Mouse (Mus musculus): ENCODE data around the gene Sdf4. TPM values are rescaled to one million over a fixed set of nuclear protein-coding genes. Genes with fewer than 3 reads are reported as not detected.

Gene Sdf4
- 100 to 1,000 TPM; 128 to 136 TPM for total RNA-seq (2021)
- long read RNA-seq, full-length matches to known transcripts = 89 of 100 reads
- long read RNA-seq, partial matches to known transcripts = 6 of 100 reads
- long read RNA-seq, other reads (novel, unspliced or antisense) = 5 of 100 reads

DNA sequence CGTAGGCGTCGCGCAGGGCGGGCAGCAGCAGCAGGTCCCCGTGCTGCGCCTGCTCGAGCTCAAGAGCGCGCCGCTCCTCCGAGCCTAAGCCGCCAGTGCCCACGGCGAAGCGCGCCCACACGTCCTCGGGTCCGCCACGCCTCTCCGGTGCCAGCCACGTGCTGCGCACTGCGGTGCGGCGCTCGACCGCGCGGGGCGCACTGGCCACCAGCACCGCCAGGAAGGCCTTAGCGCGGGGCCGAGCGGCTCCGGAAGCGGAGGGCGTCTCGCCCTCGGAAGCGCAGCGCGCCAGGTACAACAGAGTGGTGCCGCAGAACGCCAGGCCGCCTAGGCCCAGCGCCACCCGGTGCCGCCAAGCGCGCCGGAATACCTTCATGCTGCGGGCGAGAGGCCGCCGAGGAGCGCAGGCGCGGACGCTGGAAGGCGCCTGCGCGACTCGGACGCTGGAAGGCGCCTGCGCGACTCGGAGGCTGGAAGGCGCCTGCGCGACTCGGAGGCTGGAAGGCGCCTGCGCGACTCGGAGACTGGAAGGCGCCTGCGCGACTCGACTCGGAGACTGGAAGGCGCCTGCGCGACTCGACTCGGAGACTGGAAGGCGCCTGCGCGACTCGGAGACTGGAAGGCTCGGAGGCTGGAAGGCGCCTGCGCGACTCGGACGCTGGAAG lies at the start of gene Sdf4, which contains the start of gene B3galt6:
Gene Sdf4 (plus strand): TSS at position 632 of the 665 bp plus-strand sequence.
Gene B3galt6 (minus strand): TSS at position 409 of the 665 bp plus-strand sequence.
- DNase-seq (ENCODE audit: low spot score in 2 of 2) = peak; percentile 87 to 92

DNA sequence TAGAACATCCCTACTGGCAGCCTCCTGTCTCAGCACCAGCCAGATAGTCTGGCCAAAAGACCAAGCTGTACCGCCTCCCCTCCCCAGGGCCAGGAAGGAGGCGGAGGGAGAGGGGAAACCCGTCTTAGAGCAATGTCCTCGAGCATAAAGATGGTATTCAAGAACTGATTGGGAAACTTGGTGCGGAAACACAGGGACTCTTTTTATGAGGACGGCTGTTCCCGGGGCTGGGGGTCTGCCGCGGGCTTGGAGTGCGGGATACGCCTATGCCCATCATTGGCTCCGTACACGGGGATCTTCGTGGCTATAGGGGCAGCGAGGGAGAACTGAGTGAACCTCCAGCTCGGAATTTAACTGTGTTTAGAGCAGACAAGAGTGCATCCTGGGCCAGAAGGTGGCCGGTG lies 49.6 kb upstream of the Sdf4 start:
- DNase-seq (ENCODE audit: low spot score in 2 of 2) = peak; percentile 64 to 65

DNA sequence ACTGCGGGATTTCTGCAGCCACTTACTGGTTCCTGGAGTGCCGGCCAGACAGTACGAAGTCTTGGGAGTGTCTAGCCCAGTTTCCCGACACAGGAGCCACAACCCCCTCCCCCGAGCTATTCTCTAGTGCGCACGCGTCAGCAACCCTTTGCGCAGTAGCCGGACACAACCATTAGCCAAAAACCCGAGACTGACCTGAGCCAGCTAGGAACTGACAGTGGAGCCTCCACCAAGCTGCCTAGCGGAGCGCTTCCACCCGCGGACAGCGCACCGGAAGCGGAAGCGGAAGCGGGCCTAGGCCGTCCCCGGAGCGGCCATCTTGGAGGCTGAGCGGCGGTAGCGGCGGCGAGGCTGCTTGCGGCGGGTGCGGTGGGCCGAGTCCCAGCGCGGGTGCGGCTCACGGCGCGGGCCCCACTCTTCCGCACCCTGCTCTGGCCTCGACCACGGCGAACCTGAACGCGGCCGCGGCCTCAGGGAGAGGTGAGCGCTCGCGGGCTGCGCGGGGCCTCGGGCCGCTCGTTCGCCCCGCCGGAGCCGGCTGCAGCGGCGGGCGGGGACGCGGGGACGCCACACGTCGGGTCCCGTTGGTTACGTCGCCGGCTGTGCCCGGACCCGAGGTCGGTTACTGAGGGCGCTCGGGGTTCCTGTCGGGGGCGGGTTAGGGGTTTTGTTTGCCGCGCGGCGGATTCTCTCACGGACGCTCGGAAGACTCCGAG lies 49.0 kb upstream of the Sdf4 start, which contains the start of gene Ube2j2:
Gene Ube2j2 (plus strand): TSS at position 298 of the 716 bp plus-strand sequence.
- DNase-seq (ENCODE audit: low spot score in 2 of 2) = peak; percentile 99

DNA sequence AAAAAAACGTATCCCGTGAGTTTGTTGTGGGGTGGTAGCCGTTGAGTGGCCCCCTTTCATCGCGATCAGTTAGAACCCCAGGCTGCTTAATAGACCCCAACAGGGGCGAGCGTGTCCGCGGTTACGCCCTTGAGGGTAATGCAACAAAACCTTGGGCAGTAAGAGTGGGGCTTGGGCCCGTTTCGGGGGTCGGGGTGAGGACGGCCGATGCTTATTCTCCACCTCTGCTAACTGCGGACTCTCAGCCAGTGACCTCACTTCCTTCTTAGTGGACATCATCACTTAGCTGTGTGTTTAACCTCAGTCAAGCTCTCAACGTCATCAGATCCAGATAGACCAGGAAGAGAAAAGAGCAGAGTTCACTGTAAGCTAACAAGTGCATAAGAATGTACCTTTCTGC lies 48.4 kb upstream of the Sdf4 start:
- DNase-seq (ENCODE audit: low spot score in 2 of 2) = no peak

DNA sequence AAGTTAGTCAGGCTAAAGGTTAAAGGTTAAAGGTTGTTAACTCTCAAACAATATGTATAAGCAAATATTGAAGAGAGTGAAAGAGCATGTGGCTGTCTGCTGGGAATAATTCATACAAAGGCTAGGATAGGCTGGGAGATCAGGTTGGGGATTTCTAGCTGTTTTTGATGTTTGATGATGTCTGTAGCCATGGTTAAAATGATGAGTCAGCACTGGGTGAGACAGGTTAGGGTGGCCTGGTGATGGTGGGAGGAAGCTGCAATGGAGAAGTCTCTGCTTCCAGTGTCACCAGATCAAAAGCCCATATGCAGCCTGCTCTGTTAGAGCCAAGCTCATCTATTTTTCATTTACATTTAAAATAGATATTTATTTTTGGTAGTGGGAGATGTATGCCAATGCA lies 45.6 kb upstream of the Sdf4 start:
- DNase-seq (ENCODE audit: low spot score in 2 of 2) = no peak

DNA sequence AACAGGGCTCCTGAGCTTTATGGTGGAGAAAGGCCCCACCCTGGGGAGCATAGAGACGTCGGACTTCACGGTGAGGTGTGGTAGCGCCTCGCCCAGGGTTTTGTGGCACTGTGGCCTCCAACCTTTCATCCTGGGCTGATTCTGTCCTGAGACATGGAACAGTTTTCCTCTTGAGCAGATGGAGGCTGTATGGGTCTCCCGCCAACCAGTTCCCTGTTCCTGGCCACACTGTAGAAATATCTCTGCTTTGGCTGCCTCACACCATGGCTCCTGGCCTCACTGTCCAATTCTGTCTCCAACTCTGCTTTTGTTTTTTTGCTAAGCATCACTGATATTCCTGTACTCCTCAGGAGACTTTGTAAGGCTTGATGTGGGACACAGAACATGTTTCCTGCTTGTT lies 37.2 kb upstream of the Sdf4 start:
- DNase-seq (ENCODE audit: low spot score in 2 of 2) = no peak

DNA sequence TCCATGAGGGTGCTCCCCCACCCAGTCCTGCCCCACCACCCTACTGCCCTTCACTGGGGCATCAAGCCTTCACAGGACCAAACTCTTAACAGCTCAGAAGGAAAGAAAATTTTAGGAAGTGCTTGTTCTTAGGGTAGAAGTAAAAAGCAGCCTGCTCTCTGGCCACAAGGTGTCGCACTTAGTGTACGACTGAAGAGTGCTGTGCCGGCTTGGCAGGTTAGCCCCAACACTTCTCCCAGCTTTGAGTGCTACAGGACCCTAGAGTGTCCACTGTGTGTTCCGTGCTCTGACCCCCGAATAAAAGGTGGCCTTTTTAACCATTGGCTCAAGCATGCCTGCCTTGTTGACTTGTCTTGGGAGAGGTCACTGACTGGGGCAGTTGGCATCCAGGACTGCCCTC lies 33.4 kb upstream of the Sdf4 start:
- DNase-seq (ENCODE audit: low spot score in 2 of 2) = peak; percentile 81

DNA sequence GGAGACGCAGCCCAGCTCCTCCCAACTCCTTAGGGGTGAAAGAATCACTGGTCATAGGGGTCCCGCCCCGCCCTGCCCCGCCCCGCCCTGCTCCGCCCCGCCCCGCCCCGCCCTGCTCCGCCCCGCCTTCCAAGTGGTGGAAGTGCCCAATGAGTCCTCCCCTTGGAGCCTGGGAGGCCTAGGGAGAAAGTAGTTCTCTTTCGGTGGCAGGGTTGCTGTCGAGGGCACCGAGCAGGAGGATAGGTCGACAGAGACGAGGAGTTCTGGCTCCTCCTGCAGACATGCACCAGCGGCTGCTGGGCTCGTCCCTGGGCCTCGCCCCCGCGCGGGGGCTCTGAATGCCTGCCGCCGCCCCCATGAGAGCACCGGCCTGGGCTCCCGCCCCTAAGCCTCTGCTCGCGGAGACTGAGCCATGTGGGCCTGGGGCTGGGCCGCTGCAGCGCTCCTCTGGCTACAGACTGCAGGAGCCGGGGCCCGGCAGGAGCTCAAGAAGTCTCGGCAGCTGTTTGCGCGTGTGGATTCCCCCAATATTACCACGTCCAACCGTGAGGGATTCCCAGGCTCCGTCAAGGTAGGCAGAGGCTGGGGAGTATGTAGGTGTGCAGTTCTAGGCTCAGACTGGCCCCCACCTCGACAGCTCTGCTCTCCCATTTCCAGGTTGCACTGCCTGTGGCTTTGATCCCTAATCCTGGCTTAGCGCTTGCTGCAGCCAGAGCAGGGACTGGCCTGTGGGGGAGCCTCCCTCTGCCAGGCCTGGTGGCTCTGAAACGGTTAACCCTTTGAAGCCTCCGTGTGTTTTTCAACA lies 30.3 kb upstream of the Sdf4 start, which contains the start of gene C1qtnf12:
Gene C1qtnf12 (plus strand): TSS at position 152 of the 805 bp plus-strand sequence.
- DNase-seq (ENCODE audit: low spot score in 2 of 2) = peak; percentile 25 to 32

DNA sequence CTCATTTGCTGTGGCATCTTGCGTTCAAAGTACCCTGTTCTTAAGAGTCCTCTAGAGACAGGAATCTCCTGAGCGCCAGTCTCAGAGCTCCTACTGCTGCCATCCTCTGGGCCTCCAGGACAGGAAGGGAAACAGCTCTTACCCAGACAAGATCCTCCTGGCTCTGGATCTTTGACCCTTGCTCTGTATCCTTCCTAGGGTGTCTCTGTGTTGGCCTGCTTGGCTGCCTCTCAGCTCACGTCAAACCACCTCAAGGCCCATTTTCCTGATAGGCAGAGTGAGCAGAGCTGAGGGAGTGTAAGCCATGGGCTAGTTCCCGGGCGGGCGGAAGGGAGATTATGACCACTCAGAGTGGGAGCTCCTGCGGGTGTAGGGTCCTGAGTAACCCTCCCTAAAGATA lies 29.6 kb upstream of the Sdf4 start:
- DNase-seq (ENCODE audit: low spot score in 2 of 2) = no peak

DNA sequence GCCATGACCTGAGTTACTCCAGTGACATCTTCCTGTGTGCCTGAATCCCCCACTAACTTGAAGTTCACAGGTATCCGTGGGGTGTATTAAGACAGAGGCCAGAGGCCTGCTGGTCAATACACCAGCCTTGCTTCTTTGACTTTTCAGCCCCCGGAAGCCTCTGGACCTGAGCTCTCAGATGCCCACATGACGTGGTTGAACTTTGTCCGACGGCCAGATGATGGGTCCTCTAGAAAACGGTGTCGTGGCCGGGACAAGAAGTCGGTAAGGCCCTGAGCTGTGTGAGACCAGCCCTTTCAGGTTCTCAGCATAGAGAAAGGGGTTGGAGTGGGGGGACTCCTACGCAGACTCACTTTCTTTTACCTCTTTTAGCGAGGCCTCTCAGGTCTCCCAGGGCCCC lies 28.3 kb upstream of the Sdf4 start:
- DNase-seq (ENCODE audit: low spot score in 2 of 2) = no peak

DNA sequence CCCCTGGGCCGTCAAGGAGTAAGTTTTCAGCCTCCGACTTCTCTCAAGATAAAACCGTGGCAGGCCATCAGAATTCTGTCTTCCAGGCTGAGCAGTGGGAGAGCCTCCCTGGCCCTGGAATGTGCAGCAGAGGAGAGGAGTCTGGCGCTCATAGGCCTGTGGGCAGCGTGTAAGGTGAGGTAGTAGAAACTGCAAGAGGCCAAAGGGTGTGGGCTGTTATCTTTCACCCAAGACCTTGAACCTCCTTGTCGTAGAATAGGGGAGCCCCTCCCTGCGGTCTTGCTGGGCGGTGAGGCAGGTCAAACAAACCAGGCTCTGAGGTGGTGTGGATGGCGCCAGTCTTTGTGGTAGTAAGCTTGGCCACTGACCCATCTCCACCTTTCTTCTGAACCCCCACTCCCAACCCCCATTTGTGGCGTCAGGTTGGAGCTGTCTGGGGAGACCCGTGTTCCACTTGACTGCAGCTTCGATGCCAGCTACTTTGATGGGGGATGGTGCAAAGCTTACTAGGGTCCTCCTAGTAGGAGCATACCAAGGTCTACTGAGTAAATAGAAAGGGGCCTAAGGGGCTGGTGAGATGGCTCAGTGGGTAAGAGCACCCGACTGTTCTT lies 23.5 kb upstream of the Sdf4 start:
- DNase-seq (ENCODE audit: low spot score in 2 of 2) = no peak

DNA sequence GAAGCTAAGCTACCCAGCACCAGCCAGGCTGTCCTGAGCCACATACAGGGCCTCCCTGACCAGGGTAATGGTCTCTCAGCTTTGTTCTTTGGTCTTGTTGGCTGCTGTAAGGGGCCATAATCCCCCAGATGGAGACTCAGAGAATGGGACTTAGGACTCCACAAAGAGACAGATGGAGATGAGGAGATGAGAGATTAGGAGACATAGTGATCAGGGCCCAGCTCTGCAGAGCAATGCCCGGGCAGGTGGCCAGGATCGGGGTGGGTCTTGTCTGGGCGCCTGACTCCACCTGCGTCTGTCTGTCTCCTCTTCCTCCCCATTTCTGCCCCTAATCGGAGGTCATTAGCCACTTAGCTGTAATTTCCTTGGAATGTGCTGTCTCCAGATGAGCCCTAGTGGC lies 22.4 kb upstream of the Sdf4 start:
- no peak for DNase-seq (ENCODE audit: low spot score in 2 of 2)

DNA sequence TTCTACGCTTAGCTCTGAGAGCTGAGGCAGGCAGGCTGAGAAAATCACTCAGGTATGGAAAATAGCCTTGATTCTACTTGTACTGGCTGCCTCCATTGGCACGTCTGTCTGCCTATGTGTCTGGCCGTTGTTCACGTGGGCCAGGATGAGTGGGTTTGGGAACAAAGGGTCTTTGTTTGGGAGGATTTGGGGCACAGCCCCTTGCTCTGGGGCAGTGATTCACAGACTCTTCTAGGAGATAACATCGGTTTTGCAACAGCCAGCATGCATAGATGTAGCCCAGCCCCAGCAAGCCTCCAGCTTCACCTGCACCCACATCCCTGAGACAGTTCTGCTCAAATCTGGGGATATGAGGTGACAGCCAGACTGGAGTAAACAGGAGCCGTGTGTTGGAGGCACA lies 20.0 kb upstream of the Sdf4 start:
- no peak for DNase-seq (ENCODE audit: low spot score in 2 of 2)

DNA sequence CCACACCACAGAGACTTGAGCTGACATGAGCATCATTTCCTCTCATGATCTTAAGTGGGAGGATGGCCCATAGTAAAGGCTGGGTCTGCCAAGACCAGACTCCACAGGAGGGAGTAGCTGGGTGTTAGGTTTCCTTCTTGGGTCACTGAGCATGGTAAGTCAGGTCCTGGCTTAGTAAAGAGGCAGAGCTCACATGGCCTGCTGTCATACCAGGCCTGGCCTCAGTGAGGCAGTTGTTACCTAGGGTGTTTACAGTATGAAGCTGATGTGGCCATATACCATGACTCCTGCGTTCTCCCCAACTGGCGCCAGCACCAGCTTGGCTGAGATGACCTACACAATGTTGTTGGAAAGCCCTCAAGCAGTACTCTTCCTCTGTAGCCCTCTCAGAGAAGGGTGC lies 19.4 kb upstream of the Sdf4 start:
- DNase-seq (ENCODE audit: low spot score in 2 of 2) = no peak

DNA sequence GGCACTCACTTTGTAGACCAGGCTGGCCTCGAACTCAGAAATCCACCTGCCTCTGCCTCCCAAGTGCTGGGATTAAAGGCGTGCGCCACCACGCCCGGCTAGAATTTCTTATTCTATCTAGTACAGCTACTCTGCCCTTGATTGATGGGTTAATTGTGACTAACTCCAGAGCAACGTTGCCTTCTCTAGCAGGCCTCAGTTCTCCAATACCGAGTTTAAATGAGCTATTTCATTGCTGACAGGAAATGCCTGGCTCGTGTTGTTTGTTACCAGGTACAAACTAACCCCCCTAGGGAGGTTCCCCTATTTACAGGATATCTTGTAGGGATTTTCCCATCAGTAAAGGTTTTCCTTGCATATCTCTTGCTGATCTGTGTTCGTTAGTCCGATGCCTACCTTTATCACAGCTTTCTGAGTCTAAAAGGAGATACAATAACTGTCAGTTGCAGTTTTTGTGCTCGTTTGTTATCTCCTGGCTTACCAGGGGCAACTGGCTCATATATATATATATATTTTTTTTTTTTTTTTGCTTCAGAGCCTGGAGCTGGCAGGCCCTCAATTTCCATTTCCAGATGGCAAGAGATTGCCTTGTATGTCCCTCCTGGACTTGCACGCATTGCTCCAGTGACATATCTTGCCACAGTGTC lies 11.1 kb upstream of the Sdf4 start:
- no peak for DNase-seq (ENCODE audit: low spot score in 2 of 2)

DNA sequence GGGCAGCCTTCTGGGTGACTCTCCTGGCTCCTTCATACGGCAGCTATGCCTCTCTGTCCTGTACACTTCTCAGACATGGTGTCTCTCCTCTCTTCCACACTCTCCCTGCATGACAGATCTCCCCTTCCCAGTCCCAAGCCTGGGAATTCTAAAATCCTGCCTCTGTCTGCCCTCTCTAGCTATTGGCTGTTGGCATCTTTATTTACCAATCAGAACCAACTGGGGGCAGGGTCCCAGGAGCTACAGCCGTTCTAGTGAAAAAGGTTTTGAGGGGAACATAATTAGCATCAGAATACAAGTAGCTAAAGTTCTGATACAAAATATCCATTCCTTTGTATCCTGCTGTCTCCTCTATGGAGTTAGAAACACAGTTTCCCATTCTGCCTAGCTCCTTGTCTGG lies 8.9 kb upstream of the Sdf4 start:
- no peak for DNase-seq (ENCODE audit: low spot score in 2 of 2)

DNA sequence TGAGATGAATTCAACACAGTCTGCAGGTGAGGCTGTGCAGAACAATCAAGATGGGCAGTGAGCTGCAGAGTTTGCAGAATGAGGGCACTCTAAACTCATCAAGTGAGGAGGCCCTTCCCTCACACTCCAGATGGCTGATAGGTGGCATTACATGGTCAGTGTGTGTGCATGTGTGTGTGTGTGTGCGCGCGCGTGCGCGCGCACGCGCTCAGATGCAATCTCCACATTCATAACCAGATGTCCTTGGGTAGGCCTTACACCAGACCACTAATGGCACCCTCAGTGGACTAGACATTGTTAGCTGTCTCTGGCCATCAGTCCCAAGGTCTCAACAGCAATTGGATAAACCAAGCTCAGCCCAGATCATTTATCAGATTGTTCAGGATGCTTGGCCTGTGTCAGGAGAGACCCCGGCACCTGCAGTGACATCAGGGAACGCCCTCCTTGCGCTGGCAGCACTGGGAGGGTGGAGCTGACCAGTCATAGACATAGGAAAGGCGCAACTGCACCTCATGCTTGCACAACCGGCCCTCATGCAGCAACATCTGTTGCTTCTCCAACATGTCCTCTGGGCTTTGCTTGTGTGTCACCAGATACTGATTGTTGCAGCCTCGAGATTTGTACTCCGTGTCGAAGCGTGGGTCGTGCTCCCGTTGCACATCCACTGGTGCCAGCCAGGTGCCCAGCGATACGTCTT lies 1.3 kb upstream of the Sdf4 start:
- DNase-seq (ENCODE audit: low spot score in 2 of 2) = no peak

DNA sequence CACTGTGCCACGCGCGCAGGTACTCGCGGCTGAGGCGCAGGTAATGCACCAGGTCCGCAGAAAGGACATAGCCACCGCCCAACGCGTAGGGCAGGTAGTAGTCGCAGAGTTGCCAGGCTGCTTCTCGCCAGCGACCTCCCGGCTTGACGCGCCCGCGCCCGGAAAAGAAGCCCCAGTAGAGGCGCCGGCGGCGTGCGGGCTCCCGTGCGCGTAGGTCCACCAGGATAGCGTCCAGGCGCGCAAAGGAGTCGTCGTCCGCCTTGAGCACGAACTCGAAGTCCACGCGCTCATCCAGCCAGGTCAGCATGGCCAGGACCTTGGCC lies 803 bp upstream of the Sdf4 start:
- no peak for DNase-seq (ENCODE audit: low spot score in 2 of 2)

DNA sequence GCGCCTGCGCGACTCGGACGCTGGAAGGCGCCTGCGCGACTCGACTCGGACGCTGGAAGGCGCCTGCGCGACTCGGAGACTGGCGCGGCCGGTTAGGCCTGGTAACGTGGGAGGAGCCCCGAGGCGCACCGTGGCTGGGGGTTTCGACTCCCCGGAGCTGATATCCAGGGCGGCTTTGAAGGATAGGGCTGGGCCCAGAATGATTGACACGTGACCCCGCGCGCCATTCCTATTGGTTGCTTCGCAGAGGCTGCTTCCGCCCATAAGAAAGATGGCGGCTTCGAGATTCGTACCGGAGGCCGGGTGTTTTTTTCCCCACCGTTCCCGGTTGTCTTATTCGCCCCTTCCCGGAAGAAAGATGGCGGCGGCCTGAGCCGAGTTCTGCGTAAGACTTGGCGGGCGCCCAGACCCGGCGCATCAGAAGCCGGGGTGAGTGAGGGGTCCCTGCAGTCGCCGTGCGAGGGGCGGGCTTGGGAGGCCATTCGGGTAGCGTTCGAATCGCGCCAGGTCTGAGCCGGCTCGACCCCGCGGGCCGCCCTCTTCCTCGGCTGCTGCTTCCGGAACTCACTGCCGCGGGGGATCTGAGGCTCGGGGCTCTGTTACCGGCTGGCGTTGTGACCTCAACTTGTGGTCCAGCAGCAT lies 355 bp downstream of the Sdf4 start:
- DNase-seq (ENCODE audit: low spot score in 2 of 2) = peak; percentile 98

DNA sequence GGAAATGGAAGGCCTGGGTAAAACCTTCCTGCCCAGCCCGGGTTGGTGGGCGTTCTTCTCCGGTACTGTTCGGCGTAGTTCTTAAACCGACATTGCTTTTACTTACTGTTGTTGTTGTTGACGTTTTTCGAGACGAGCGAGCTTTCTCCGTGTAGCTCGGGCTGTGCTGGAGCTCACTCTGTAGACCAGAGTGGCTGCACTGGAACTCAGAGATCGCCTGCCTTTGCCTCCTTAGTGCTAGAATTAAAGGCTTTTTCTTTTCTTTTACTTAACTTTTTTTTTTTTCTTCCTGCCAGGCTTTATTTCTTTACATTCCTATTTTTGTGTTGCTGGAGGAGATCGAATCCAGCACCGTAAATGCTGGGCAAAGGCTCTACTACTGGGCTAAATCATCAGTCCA lies 934 bp downstream of the Sdf4 start:
- no peak for DNase-seq (ENCODE audit: low spot score in 2 of 2)

Measured in layer of hippocampus, postnatal 10 days (tissue).